Mouse (Mus musculus): Measurements from ENCODE around the gene 2410015M20Rik.

2410015M20Rik gene

DNA sequence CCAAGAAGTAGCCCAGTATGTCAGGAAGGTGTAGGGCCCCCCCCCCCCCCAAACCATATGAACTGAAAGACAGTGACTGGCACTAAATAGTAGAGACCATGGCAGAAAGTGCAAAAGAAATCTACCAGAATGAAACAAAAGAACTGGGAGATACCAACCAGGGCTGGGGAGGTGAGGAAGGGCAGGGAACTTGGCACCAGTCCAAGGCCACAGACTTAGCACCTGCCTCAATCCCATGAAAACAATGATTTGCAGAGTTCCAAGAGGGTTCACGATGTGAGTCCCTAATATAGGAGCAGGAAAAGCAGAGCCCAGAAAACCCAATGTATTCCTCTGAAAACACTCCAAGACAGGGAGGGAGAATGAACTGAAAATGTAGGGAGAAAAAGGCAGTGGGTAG is 37.4 kb downstream of the 2410015M20Rik start:
- DNase-seq (ENCODE audit: low spot score in 2 of 2): no peak

DNA sequence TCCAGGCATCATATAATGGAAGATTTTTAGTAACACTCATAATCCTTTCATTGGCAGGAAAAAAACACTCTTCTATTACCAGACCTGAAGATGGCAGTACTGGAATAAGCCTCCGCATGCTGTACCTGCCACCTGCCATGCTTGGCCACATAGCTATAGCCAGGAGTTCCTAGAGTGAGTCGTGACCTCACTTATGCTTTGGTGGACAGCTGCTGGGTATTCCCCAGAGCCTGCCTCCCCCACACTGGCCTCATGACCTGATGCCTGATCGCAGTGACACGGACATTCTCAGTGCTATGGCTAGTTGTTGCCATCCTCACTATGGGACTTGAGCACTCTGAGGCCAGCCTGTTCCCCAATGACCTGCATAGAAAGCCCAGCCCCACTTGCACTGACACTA is 39.3 kb downstream of the 2410015M20Rik start:
- DNase-seq (ENCODE audit: low spot score in 2 of 2): no peak

GRCm38 (mm10) chr17:56567370-56567769 is 42.2 kb downstream of the 2410015M20Rik start:
- DNase-seq (ENCODE audit: low spot score in 2 of 2): no peak

GRCm38 (mm10) chr17:56566918-56567317 is 42.7 kb downstream of the 2410015M20Rik start:
- DNase-seq (ENCODE audit: low spot score in 2 of 2): no peak

GRCm38 (mm10) chr17:56566293-56566692 is 43.3 kb downstream of the 2410015M20Rik start:
- no peak for DNase-seq (ENCODE audit: low spot score in 2 of 2)

DNA sequence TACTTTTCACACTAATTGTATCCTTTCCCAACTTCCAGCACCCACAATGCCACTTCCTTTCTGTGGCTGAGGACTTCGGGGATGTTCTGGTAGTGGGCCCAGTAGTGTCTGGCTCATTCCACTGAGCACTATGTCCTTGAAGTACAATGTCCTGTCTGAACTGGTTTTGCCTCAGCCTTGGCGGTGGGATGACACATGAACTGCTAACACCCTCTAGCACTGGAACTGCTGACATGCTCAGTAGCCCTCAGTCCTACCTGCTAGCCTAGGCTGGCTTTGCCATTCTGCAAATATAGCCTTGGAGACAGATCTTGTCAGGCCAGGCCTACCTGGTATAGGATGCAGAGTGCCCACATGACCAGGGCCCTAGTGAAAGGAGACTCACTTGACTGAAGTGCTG is 47.7 kb downstream of the 2410015M20Rik start:
- DNase-seq (ENCODE audit: low spot score in 2 of 2): no peak

DNA sequence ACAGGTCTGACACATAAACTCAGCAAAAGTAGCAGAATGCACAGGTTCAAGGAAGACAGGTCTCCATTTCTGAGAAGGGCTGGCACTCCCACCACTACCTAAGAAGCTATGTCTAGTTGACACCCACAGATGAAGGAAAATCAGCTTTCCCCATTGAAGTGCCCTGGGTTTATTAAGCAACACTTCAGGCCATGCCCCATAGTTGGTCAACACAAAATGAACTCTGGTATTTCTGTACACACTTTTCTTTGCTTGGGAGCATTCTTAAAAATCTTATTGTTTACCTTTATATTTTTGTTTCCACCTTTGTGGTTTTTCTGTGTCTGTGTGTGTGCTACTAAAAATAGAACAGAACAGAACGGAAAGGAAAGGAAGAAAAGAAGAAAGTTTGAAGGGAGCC is 49.4 kb downstream of the 2410015M20Rik start:
- DNase-seq (ENCODE audit: low spot score in 2 of 2): no peak

- no peak for DNase-seq (ENCODE audit: low spot score in 2 of 2)
These were observed 50.2 kb downstream of the 2410015M20Rik start for GRCm38 (mm10) chr17:56559386-56559785.

- DNase-seq (ENCODE audit: low spot score in 2 of 2): peak; percentile 80
These were observed 51.1 kb downstream of the 2410015M20Rik start for GRCm38 (mm10) chr17:56558448-56558847.
